Mouse (Mus musculus) embryonic fibroblast, embryonic 13.5 days (primary cell): ENCODE measurements around the gene Tas1r1. TPM values are rescaled to one million over a fixed set of nuclear protein-coding genes. Genes with fewer than 3 reads are reported as not detected.

Experiments used
- H3K27ac ChIP-seq: 2 replicates; pipeline ENCODE4 v1.5.1; 2012; ENCODE audit warnings: low read length, control low read depth, inconsistent platforms; ENCODE audit not compliant: insufficient read depth
- H3K4me1 ChIP-seq: 2 replicates; pipeline ENCODE4 v1.6.1; 2011; ENCODE audit warnings: low read length; ENCODE audit not compliant: control insufficient read depth, insufficient read depth
- H3K4me3 ChIP-seq: 2 replicates; pipeline ENCODE4 v1.5.1; 2011; ENCODE audit warnings: mild to moderate bottlenecking, control low read depth, low read length; ENCODE audit not compliant: insufficient read depth
- CTCF ChIP-seq: IDR thresholded peaks from 2 replicates; pipeline ENCODE4 v1.5.1; 2011; ENCODE audit warnings: mild to moderate bottlenecking, control low read depth, low read length, moderate library complexity, borderline replicate concordance; ENCODE audit not compliant: insufficient read depth
- POLR2A ChIP-seq: IDR thresholded peaks from 2 replicates; pipeline ENCODE4 v1.6.1; 2011; ENCODE audit warnings: low read depth, mild to moderate bottlenecking, control low read depth, low read length, moderate library complexity
- polyA plus RNA-seq: library from polyadenylated mRNA; stranded (reverse); fragments of >200 nt; gene quantifications from 2 replicates; pipeline ENCODE4 v1.2.4, GENCODE M21; 2011; ENCODE audit warnings: low read depth; ENCODE audit not compliant: missing spikeins, insufficient read length

The Tas1r1 gene
- polyA plus RNA-seq, 1 experiment: not detected

GRCm38 (mm10) chr4:152007481-152008147, 30.8 kb downstream of the Tas1r1 start:
- Histone ChIP-seq H3K27ac (peak overlapping the region; percentile 74), H3K4me3 (peak overlapping the region; percentile 49; the same call in 1 of the 2 replicates), H3K4me1 (peaks cover 9% of the 10 kb centered on the region)
- TF ChIP-seq POLR2A (peak; percentile 67), CTCF (no peak)

GRCm38 (mm10) chr4:152006812-152007211, 31.6 kb downstream of the Tas1r1 start:
- TF ChIP-seq CTCF (no peak), POLR2A (no peak)
- Histone ChIP-seq H3K4me1 (peaks cover 9% of the 10 kb centered on the region), H3K27ac (0 out of 2 replicates have a peak overlapping the region, but pooled peaks have one; percentile 74), H3K4me3 (no peak overlapping the region)

GRCm38 (mm10) chr4:152006137-152006536, 32.2 kb downstream of the Tas1r1 start:
- H3K27ac ChIP-seq: no peak overlapping the region
- peaks cover 9% of the 10 kb centered on the region for H3K4me1 ChIP-seq
- no peak for TF ChIP-seq POLR2A
- TF ChIP-seq CTCF: no peak

GRCm38 (mm10) chr4:152002063-152002462, 36.3 kb downstream of the Tas1r1 start:
- no peak overlapping the region for H3K27ac ChIP-seq
- no peak overlapping the region for H3K4me3 ChIP-seq
- TF ChIP-seq POLR2A (no peak), CTCF (no peak)
- peaks cover 5% of the 10 kb centered on the region for H3K4me1 ChIP-seq

More at GRCm38 (mm10) chr4:152006137-152006536, 32.2 kb downstream of the Tas1r1 start:
- H3K4me3 ChIP-seq: no peak overlapping the region

GRCm38 (mm10) chr4:152001335-152001734, 37.0 kb downstream of the Tas1r1 start:
- no peak for TF ChIP-seq CTCF
- no peak for TF ChIP-seq POLR2A
- Histone ChIP-seq H3K4me3 (no peak overlapping the region), H3K4me1 (peaks cover 2% of the 10 kb centered on the region; the same call in 1 of the 2 replicates), H3K27ac (no peak overlapping the region)

GRCm38 (mm10) chr4:152000906-152001305, 37.5 kb downstream of the Tas1r1 start:
- Histone ChIP-seq H3K4me1 (peaks cover 2% of the 10 kb centered on the region; the same call in 1 of the 2 replicates), H3K27ac (no peak overlapping the region), H3K4me3 (no peak overlapping the region)
- TF ChIP-seq CTCF (no peak), POLR2A (no peak)

- no peak overlapping the region for H3K4me3 ChIP-seq
- no peak overlapping the region for H3K27ac ChIP-seq
- peaks cover 2% of the 10 kb centered on the region; the same call in 1 of the 2 replicates for H3K4me1 ChIP-seq
- TF ChIP-seq CTCF: no peak
- TF ChIP-seq POLR2A: no peak
Observed at GRCm38 (mm10) chr4:151999481-151999880, 38.9 kb downstream of the Tas1r1 start.

GRCm38 (mm10) chr4:151997701-151998100, 40.7 kb downstream of the Tas1r1 start:
- no peak overlapping the region for H3K27ac ChIP-seq
- peak overlapping the region; percentile 86; the same call in 1 of the 2 replicates for H3K4me3 ChIP-seq
- peaks cover 7% of the 10 kb centered on the region for H3K4me1 ChIP-seq
- TF ChIP-seq CTCF: no peak
- TF ChIP-seq POLR2A: no peak

- TF ChIP-seq POLR2A (no peak), CTCF (no peak)
- peak overlapping the region; percentile 72 for H3K27ac ChIP-seq
- H3K4me1 ChIP-seq: peaks cover 7% of the 10 kb centered on the region
- peak overlapping the region; percentile 86 for H3K4me3 ChIP-seq
Observed at GRCm38 (mm10) chr4:151996951-151997222, 41.5 kb downstream of the Tas1r1 start.

- peaks cover 7% of the 10 kb centered on the region for H3K4me1 ChIP-seq
- peak within 1 kb of the TSS; percentile 79 for H3K27ac ChIP-seq
- no peak for TF ChIP-seq CTCF
- peak; percentile 77 for TF ChIP-seq POLR2A
- peak within 1 kb of the TSS; percentile 86 for H3K4me3 ChIP-seq
Observed at GRCm38 (mm10) chr4:151996173-151996950, 42.0 kb downstream of the Tas1r1 start, which contains the start of gene Phf13. Gene Phf13, minus strand, starts transcription at chr4:151996258.
